Mouse (Mus musculus): ENCODE data around the gene Cdk7. TPM values are rescaled to one million over a fixed set of nuclear protein-coding genes. Genes with fewer than 3 reads are reported as not detected.

Cdk7 gene
- total and polyA plus RNA-seq, 3 experiments: 29.4 to 56.9 (median 47.8) TPM

DNA sequence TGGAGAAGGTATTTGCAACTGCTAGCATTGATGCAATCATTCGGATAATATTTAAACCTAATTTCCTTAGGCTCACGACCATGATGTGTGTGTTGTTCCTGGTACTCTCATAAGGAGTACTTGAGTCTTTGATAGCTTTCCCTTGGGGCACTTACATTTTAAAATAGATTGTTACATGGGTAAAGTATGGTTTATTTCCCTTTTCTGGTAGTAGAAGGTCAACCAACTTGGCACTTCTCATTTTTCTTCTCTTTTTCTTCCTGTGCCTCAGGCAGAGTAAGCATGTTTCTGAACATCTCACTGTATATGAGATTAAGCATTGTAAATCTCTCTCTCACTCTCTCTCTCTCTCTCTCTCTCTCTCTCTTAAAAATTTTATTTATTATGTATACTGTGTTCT lies 47.9 kb downstream of the Cdk7 start:
- H3K27me3 ChIP-seq (replicated peaks): no peaks in the 10 kb centered on the region
- H3K4me3 ChIP-seq (replicated peaks in 1 of 3; ENCODE audit: low read depth in 2 of 3, low read length in 2 of 3, poor library complexity in 1 of 3): no peak overlapping the region
- peaks cover 0 to 4% of the 10 kb centered on the region in 2 experiments; a peak in 1 of 4 replicates for H3K4me1 ChIP-seq (ENCODE audit: control insufficient read depth in 1 of 2, insufficient read depth in 2 of 2)
- TF ChIP-seq GABPA (IDR thresholded peaks at IDR 0.05; ENCODE audit: insufficient replicate concordance, low read depth, low read length) (no peak), MAX (IDR thresholded peaks at IDR 0.05; ENCODE audit: low read length) (no peak), EP300 (IDR thresholded peaks at IDR 0.05; ENCODE audit: low read length) (no peak), IRF4 (IDR thresholded peaks at IDR 0.05; ENCODE audit: low read depth, low read length) (no peak), E2F4 (IDR thresholded peaks at IDR 0.05; ENCODE audit: insufficient replicate concordance, low read depth, low read length) (no peak), KAT2A (IDR thresholded peaks at IDR 0.05; ENCODE audit: insufficient replicate concordance, low read length) (no peak), TCF12 (IDR thresholded peaks at IDR 0.05; ENCODE audit: low read depth, low read length) (no peak), CTCF (conservative IDR thresholded peaks at IDR 0.05 in 1 of 2, IDR thresholded peaks at IDR 0.05 in 1 of 2; ENCODE audit: low read depth in 2 of 2, low read length in 2 of 2) (no peak), ZKSCAN1 (IDR thresholded peaks at IDR 0.05; ENCODE audit: borderline replicate concordance, low read depth, low read length) (no peak), MAZ (IDR thresholded peaks at IDR 0.05; ENCODE audit: low read depth, low read length) (no peak), ZMIZ1 (IDR thresholded peaks at IDR 0.05; ENCODE audit: low read depth, low read length) (no peak), RCOR1 (conservative IDR thresholded peaks at IDR 0.05; ENCODE audit: low read depth, low read length) (no peak)
- no peaks in the 10 kb centered on the region for H3K9me3 ChIP-seq (replicated peaks; ENCODE audit: low read length)
- H3K36me3 ChIP-seq (replicated peaks in 1 of 2; ENCODE audit: control insufficient read depth in 1 of 2, insufficient read depth in 1 of 2, low read length in 1 of 2): no peaks in the 10 kb centered on the region
- dilution Hi-C loops (cut with MboI; ENCODE audit: extremely low pct_ligation_motif_present, extremely low pct_unique_long_range_greater_than_20kb, low sequenced_read_pairs) (no loop called here), in situ Hi-C loops (cut with MboI; ENCODE audit: low pct_ligation_motif_present, low pct_unique_long_range_greater_than_20kb, low sequenced_read_pairs) (no loop called here)
- no peak overlapping the region for H3K9ac ChIP-seq (ENCODE audit: insufficient read depth, low read depth)
- H3K79me2 ChIP-seq (replicated peaks; ENCODE audit: control insufficient read depth, extremely low read depth, insufficient read depth, poor library complexity, severe bottlenecking): no peaks in the 10 kb centered on the region
- no peak overlapping the region for H3K4me2 ChIP-seq (ENCODE audit: insufficient read depth, low read depth, poor library complexity, severe bottlenecking)
- no peak for DNase-seq (ENCODE audit: extremely low read depth)
- H3K27ac ChIP-seq (ENCODE audit: insufficient read depth, low read depth): no peak overlapping the region

DNA sequence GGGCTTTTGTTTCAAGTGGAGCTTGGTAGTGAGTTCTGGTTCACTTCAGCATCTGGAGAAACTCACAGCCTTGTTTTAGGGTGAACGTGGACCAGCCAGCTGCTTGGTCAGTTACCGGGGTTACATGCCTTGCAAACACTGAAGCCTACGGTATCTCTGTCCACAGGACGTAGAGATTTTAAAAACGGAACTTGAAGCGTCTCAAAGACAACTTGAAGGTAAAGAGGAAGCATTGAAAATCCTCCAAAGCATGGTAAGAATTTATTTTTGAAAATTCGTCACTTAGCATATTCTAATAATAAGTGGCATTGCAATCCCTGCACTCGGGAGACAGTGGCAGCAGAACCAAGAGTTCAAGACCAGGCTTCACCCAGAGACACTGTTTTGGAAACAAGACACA lies 49.1 kb downstream of the Cdk7 start:
- no peak for DNase-seq (ENCODE audit: extremely low read depth)
- TF ChIP-seq ZKSCAN1 (IDR thresholded peaks at IDR 0.05; ENCODE audit: borderline replicate concordance, low read depth, low read length) (no peak), BHLHE40 (IDR thresholded peaks at IDR 0.05; ENCODE audit: low read depth, low read length) (no peak)

More for the DNA sequence above, 49.1 kb downstream of the Cdk7 start:
- Histone ChIP-seq H3K4me3 (replicated peaks in 1 of 3; ENCODE audit: low read depth in 2 of 3, low read length in 2 of 3, poor library complexity in 1 of 3) (no peak overlapping the region), H3K4me2 (ENCODE audit: insufficient read depth, low read depth, poor library complexity, severe bottlenecking) (no peak overlapping the region), H3K9ac (ENCODE audit: insufficient read depth, low read depth) (no peak overlapping the region), H3K36me3 (replicated peaks in 1 of 2; ENCODE audit: control insufficient read depth in 1 of 2, insufficient read depth in 1 of 2, low read length in 1 of 2) (no peaks in the 10 kb centered on the region), H3K4me1 (ENCODE audit: control insufficient read depth in 1 of 2, insufficient read depth in 2 of 2) (peaks cover 0 to 4% of the 10 kb centered on the region in 2 experiments; a peak in 1 of 4 replicates), H3K79me2 (replicated peaks; ENCODE audit: control insufficient read depth, extremely low read depth, insufficient read depth, poor library complexity, severe bottlenecking) (no peaks in the 10 kb centered on the region), H3K9me3 (replicated peaks; ENCODE audit: low read length) (no peaks in the 10 kb centered on the region), H3K27ac (ENCODE audit: insufficient read depth, low read depth) (no peak overlapping the region), H3K27me3 (replicated peaks) (no peaks in the 10 kb centered on the region)
- in situ Hi-C loops (cut with MboI; ENCODE audit: low pct_ligation_motif_present, low pct_unique_long_range_greater_than_20kb, low sequenced_read_pairs) (no loop called here), dilution Hi-C loops (cut with MboI; ENCODE audit: extremely low pct_ligation_motif_present, extremely low pct_unique_long_range_greater_than_20kb, low sequenced_read_pairs) (no loop called here)

Data from CH12.LX (cell line).